Mouse (Mus musculus) adrenal gland, postnatal 10 days (tissue): ENCODE data around the gene Ptprj. TPM values are rescaled to one million over a fixed set of nuclear protein-coding genes. Genes with fewer than 3 reads are reported as not detected.
A peak's percentile ranks its signal among the peaks of the same experiment; 100 is the strongest.
"Not testable (repeated sequence)": the region's sequence is repeated elsewhere in the genome, so short reads cannot be mapped to it uniquely, and the experiment has no call there.

Experiments
- DNase-seq: peaks from one replicate; pipeline ENCODE4 v3.0.0; 2021; ENCODE audit warnings: mixed read lengths
- total RNA-seq, 2 experiments: library from RNA; stranded (reverse); gene quantifications; 2 replicates each; pipeline ENCODE4 v1.2.3; 2021

The Ptprj gene
- total RNA-seq, 2 experiments from 2014 or later, result 20.9 to 23.2 TPM

DNA sequence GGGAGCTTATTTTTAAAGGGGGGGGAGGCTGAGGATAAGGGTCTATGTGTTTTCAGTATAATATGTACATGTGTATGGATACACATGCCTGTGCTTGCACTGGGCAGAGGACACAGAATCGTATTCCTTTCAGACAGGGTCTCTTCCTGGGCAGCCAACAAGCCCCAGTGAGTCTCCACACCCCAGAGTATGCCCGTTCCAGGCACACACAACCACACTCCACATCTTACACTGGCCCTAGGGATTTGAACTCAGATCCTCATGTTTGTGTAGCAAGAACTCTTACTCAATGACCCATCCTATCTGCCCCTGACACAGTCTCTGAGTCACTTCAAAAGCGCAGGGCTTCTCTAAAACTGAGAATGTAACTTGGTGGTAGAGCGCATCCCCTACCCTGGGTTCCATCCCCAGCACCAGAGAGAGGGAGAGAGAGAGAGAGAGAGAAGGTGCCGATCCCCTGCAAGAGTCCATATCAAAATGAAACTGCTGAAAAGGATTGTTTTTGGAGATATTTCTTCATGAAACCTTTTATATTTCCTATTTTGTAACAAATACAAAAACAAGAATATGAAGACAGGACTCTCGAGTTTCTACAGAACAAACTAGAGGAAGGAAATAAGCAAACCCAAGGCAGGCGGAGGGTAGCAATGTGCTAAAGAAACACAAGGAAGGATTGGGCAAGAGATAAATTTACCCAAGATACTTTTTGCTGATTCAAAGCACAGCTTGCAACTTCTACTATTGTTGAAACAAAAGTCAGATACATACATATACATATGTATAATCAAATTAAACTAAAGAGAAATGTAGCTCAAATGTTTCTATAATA is 2.8 kb downstream of the Ptprj start:
- no peak for DNase-seq

DNA sequence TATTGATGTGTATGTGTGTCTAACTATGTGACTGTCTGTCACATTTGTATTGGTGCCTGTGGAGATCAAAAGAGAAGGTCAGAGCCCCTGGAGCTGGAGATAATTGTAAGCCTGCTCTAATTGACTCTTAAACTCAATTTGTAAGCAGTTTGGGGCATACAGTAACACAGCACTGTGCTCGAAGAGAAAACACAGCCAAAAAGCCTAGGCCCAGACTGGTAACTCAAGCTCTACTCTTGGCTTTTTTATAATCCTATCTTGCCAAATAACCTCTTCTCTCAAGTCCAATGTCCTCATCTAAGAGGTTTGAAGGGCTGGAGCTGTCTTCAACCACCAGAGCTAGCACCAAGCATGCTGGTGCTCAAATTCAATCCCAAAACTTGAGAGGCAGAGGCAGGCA is 3.5 kb downstream of the Ptprj start:
- no peak for DNase-seq

DNA sequence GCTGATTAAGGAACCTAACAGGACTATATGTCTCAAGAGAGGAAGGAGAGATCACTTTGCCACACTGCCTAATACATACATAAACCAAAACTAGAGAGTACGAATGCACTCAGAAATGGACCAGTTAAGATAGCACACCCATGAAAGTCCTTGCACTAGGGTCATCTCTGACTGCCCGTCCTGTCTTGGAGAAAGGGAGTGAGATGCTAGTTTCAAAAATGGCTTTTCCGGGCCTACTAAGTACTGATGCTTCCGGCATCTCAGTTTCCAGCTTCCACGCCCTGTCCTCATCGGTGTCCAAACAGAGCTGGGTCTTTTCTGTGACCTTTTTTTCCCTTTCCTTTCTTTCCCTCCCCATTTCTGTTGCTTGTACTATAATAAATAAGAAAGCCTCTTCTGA is 4.0 kb downstream of the Ptprj start:
- DNase-seq, result no peak

GRCm38 (mm10) chr2:90575713-90576112 is 4.7 kb downstream of the Ptprj start:
- no peak for DNase-seq

DNA sequence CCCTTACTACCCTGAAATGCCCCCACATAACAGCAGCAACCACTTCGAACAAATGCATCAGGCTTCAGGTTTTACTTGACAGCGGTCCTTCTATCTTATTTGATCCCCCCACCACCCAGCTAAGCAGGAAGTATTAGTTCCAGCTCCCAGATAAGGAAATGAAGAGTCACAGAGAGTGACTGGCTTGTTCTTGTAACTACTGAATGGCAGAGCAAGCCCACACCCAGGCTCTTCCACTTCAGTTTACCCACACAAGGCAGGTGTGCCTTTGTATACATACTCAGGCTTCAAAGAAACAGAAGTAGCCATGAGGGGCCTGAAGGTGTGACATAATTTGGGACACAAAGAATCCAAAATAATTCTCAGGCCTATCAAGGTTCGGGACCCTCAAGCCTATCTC is 5.3 kb downstream of the Ptprj start:
- DNase-seq, result no peak

DNA sequence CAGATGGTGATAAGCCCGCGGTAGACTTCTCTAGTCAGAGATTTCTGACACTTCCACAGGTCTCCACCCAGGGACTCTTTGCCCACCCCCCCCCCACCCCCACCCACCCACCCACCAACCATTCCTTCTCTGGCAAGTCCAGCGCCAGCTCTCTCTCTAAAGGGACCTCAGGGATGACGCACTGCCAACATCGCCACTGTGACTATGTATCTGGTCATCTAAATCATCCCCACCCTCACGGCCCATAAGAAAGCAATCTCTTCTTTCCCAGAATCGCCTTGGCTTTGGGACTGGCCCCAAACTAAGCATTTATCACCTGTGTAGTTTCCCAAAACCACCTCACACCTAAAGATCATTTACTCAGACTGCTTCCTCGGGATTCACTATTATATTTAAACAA is 5.9 kb downstream of the Ptprj start:
- no peak for DNase-seq

DNA sequence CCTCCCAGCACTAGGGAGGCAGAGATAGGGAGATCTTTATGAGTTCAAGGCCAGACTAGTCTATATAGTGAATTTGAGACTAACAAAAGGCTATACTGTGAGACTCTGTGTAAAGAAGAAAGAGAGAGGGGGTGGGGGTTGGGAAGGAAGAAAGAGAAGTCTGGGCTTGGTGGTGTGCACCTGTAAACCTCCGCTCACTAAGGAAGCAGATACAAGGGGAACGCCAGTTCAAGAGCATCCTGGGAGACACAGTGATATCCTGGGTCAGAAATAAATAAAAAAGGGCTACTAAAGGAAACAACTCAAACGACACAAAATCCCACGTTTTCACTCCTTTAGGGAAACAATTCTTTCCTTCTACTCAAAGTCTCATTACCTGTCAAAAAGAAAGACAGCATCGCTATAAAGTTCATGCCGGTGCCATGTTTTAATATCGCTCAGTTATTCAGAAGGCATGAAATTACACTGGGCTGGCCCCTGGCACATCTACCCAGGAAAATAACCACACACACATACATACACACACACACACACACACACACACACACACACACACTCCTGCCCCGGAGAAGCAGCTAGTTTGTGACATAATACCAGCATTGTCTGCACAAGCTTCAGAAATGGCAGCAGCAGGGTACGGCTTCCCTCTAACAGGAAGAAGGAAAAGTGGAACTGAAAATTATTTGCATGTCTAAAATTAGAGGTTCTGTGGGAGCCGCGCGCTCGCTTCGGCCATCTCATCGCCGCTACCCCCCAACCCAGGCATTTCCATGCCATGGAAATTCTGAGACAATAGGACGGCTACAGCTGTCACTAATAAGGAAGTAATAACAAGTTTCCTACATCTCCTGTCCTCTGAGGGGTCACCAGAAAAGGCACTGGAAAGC is 6.6 kb downstream of the Ptprj start:
- no peak for DNase-seq

DNA sequence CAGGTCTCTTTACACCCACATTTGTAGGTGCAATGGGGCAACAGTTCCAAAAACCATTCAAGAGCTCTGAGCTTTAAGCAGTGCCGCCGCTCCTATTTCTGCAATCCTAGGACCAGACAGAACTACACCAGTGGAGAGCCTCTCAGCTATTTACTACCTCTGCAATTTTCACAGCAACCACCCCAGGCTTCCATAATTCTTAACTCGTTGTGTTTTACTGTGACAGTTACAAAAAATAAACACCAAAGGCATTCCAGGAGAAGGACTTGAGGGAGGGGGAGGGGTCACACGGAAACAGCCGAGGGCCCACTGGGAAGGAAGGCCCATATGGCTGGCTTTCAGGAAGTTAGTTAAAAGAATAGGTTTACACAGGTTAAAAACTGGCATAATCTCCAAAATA is 8.3 kb downstream of the Ptprj start:
- DNase-seq, result no peak

- not testable (repeated sequence) for DNase-seq
Observed at GRCm38 (mm10) chr2:90571399-90571798, 9.0 kb downstream of the Ptprj start.

GRCm38 (mm10) chr2:90570871-90571270 is 9.6 kb downstream of the Ptprj start:
- DNase-seq, result no peak

- no peak for DNase-seq
Observed at GRCm38 (mm10) chr2:90570216-90570615, 10.2 kb downstream of the Ptprj start.

GRCm38 (mm10) chr2:90568961-90569481 is 11.4 kb downstream of the Ptprj start:
- DNase-seq, result no peak

- no peak for DNase-seq
Observed at GRCm38 (mm10) chr2:90568091-90568490, 12.4 kb downstream of the Ptprj start.

- peak; percentile 45 for DNase-seq
Observed at GRCm38 (mm10) chr2:90566773-90567528, 13.5 kb downstream of the Ptprj start.

DNA sequence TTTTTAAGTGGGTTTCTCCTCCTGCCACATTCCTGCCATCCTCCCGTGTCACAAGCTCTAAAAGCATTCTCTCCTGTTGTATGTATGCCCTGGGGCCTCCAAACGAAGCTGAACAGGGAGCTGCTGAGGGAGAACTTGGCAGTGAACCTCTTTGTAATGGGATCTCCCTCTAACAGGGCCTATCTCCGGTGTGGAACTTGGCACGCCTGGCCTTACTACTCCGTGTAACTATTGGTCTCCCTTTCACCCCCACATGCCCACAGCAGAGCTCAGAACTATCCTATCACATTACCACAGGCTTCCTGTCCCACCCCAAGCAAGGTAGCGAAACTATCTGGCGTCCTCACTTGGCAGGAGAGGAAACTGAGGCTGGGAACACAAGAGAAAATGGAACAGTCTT is 14.4 kb downstream of the Ptprj start:
- no peak for DNase-seq

DNA sequence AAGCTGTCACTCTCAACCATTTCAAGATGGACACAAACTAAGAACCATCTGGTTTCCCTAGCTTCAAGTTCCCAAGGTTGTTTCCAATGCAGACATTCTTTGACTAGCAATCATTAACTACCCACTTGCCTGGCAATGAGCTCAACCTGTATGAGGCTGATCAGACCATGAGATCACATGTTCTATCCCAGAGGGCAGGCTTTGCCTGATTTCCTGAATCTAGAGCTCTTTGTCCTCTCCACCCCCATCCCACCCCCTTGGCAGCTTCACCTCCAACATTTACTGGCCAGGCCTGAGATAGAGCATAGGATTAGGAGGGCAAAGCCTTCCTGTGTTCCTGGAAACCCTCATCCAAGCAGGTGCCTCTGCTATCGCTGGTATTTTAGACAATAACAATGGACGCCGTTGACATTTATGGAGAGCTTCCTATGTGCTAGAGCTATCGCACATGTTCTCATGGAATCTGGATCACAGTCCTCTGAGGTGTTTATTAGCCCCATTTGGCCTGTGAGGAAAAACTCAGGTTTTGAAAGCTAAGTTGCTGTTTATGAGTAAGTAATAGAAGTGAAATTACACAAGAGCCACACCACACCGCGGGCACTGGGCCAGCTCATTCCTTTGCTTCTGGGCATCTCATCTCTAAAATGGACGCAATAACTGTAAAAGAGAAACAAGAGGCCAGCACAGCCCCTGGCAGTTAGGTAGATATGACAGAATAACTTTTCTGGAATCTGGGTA is 15.1 kb downstream of the Ptprj start:
- DNase-seq, result no peak

DNA sequence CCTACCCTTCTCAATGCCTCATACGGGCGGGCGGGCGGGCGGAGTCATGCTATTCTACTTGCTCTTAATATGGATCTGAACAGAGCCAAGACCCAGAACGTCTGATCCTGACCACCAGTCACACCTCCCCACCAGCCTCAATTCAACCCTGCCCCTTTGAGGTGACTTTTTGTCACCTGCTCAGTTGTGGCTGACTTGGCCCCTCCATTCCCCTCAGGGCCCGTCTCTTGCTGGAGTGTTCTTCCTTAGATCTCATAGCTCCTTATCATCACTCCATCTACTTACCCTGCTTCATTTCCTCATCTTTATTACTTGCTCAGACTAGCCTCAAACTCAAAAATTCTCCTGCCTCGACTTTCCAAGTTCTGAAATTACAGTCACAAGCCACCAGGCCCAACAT is 15.9 kb downstream of the Ptprj start:
- DNase-seq, result no peak

DNA sequence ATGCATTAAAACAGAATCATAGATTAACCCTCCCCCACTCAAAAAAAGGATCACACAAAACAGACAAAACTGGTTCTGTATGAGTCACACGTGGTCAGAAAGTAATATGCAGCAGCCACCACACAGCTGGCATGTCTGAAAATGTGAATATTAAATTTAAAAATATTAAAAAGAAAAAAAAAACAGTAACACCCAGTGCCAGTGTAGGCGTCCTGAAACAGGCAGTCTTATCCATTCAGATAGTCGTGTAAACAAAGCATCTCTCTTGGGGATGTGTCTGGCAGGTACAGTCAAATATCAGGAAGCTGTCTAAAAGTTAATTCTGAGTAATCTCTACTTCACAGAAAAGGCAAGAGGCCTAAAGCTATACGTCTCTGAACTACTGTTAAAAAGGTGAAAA is 17.3 kb downstream of the Ptprj start:
- no peak for DNase-seq

DNA sequence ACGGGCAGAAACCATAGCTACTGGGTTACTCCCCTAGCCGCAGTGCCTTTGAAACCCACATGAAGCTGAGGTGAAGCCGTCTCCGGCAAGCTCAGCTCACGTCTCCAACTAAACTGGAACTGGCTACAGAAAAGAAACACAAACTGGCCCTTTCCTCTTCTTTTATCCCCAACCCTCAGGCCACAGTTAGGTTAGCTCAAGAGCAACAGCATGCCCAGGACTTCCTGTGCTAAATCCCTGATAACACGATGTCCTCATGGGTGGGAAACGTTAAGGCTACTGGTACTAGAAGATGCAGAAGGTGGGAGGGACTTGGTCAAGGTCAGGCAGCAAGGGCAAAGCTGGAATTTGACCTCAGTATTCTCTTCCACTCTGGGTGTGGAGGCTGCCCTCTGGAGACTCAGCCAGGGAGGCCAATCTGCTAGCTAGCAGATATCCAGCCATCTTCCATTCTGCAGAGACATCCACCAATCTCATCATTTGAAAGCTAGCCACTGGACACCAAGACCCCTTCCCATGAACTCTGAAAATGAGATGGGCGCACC is 18.2 kb downstream of the Ptprj start:
- no peak for DNase-seq

- no peak for DNase-seq
Observed at GRCm38 (mm10) chr2:90560197-90560843, 20.1 kb downstream of the Ptprj start.

GRCm38 (mm10) chr2:90559688-90560196 is 20.7 kb downstream of the Ptprj start:
- no peak for DNase-seq
